Mouse (Mus musculus): Measurements from ENCODE around the gene Keg1.
A peak's percentile ranks its signal among the peaks of the same experiment; 100 is the strongest.
"Not testable (repeated sequence)": the region's sequence is repeated elsewhere in the genome, so short reads cannot be mapped to it uniquely, and the experiment has no call there.

Gene Keg1

DNA sequence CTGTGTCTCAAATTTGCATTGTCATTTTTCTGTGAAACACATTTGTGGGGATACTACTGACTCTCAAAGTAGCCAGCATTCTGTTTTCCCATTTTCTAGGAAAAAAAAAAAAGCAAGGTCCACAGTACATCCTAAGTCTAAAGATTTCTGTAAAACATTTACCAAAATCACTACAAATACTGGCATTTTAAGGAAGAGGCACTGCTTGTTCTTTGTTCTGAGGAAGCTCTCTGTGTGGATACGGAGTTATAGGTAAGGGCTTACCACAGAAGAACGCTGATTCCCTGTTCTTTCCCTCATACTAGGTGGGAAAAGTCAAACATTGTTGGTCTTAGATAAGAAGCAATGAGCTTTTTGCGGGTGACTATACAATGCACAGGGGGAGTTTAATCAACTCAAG lies at the start of gene Keg1:
TSS of gene Keg1 (plus strand) at position 197 of the 400 bp plus-strand sequence.
- DNase-seq (ENCODE audit: low read depth, low spot score), result no peak

DNA sequence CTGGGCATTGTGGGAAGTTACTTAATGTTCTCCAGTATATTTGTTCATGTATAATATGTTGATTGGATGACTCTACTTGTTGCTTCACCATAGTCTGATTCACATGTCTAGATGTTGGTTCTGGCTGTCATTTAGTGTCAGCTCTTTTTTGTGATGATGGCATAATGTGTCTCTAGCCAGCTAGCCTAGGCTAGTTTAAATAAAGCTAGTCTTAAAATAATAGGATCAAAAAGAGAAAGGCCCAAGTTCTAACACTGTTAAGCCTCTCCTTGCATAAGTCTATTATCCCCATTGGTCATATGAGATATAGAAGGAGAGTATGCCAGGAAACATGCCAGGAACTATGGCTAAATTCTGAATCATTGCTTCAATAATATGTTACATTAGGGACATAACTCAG lies 46.1 kb upstream of the Keg1 start:
- DNase-seq (ENCODE audit: low read depth, low spot score), result no peak

DNA sequence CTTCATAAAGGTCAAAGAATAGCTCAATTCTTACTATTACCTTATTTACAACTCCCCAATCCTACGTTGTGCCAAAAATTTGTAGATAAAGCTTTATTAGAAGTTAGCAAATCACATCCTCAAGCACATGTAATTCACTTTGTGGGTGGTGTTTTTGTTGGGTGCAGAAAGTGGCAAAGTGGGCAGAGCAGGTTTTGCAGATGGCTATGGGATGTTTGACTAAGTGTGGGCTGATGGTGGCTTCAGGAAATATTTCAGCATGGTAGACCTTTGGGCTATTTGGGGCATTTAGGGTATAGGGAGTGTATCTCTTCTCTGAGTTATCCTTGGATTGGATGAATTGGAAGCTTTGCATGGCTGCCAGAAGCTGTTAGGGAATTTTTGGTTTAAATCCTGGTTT lies 29.4 kb upstream of the Keg1 start:
- DNase-seq (ENCODE audit: low read depth, low spot score), result no peak

DNA sequence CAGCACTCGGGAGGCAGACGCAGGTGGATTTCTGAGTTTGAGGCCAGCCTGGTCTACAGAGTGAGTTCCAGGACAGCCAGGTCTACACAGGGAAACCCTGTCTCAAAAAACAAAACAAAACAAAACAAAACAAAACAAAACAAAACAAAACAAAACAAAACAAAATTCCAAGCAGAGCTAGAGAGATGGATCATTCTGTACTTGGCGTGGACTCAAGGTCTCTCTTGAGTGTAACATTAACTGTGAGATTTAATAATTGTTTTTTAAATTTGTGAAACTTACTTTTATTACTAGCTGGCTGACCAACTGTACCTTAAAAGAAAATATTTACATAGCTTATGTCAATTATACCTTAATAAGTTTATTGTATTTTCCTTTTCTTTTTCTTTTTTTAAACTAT lies 27.0 kb upstream of the Keg1 start:
- not testable (repeated sequence) for DNase-seq (ENCODE audit: low read depth, low spot score)

DNA sequence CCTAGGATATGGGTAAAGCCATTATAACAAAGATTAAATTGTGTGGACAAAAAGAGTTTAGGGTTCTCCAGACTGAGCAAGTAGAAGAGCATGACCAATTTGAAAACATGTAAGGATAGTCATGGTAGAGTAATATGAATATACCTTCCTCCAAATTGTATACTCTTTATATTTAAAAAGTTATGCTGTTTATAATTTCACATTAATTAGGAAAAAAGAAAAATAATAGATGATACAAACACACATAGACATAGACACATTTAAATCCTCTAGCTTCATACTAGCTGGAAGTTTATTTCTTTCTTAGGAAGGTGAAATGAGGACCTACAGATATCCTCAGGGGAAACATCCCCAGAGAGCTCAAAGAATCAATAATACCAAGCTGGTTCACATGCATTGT lies 25.4 kb upstream of the Keg1 start, which contains the start of gene Olfr1442:
TSS of gene Olfr1442 (plus strand) at position 301 of the 400 bp plus-strand sequence.
- DNase-seq (ENCODE audit: low read depth, low spot score), result no peak

DNA sequence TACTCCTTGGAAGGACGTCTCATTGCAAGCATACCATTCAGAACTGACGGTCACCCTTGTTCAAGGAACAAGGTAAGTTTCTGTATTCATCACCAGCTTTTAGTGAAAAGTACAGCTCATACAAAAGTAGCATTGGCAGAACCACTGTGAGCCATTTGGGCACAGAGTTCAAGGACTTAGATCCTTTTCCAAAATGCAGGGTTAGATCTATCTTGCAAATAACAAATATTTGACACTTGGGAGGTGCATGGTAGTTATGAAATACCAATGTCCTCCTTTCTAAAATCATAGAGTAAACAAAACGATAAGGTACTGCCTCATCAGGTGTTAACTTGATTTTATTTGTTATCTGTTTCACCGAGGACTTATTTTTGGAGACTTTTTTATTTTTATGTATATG lies 24.5 kb upstream of the Keg1 start:
- DNase-seq (ENCODE audit: low read depth, low spot score), result no peak

DNA sequence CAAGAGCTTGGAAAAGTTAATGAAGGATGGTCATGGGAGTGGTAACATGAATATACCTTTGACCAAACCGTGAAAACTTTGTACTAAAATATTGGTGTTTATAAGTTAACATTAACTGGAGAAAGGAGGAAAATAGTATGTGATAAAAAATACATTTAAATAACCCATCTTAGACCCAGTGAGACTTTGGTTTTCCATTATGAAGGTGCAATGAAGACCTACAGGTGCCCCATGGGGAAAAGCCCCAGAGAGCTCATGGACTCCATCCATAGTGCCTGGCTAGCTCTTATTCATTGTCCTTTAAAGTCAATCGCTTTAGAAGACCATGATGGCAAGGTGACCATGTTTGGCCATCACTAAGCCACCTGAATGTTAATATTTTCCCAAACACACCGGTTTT lies 17.8 kb upstream of the Keg1 start, which contains the start of gene Olfr1443:
TSS of gene Olfr1443 (plus strand) at position 301 of the 400 bp plus-strand sequence.
- no peak for DNase-seq (ENCODE audit: low read depth, low spot score)

DNA sequence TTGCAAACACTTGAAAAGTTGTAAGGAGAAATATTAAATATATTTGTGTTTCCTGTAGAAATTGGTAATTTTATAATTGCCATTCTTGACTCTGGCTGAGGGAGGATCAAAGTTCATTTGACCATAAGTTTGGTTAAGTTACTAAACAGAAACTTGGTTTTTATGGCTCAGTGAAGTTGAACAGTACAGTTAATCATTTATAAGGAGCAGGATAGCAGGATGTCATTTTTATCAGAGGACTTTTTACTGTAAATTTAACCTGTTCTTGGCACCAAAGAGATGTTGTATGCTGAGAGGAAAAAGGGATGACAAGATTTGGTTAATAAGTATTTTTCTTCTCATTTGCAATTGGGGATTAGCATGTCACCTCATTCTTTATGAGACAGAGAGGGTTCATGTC lies 10.9 kb upstream of the Keg1 start:
- no peak for DNase-seq (ENCODE audit: low read depth, low spot score)

DNA sequence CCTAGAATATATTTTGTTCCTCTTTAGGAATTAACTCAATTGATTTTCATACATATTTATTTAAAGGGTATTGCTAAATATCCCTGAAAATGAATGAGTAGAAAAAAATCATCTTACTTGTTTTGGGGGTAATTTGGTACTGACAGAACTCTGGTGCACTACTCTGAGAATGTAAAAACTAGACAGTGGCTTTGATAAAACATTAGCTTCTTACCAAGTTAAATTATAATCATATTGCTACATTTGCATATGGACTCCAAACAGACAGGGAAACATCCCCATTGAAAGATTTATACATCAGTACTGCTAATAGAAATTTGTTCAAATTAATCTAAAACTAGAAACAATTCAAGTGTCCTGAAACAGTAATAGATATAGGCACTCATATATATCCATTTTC lies 10.4 kb upstream of the Keg1 start:
- DNase-seq (ENCODE audit: low read depth, low spot score), result no peak

DNA sequence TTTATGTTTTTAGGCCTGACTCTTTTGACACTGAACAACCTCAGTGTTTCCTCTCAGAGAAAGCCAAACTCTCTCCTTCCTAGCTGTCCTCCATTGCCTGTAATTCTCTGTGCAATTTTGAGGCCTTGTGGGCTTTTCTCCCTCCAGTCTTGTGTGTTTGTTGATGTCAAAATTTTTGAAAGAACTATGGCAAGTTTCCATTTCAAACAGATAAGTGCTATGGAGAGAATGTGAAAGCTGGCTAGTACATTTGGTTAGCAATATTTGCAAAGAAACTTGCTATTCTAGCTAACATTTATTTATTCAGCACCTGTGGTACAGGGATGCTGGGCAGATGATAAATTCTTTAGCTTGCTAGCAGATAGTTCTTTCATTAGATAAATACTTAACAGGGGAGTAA lies 635 bp downstream of the Keg1 start:
- no peak for DNase-seq (ENCODE audit: low read depth, low spot score)

DNA sequence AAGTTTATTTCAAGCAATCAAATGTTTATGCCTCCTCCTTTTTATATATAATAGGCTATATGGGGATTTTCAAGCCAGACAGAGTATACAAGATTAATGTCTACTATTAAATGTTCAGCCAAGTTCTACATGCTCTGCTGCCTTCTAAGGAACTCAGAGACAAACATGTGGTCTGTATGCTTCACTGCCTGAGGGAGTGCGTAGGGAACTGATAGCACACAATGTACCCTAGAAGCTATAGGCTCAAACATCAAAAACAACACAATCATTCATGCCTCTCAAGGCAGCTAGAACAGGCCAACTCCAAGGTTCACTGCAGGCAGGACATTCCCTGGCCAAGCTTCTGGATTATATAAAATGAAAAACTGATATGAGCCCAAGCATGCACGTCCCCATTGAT lies 12.9 kb downstream of the Keg1 start:
- DNase-seq (ENCODE audit: low read depth, low spot score), result no peak

DNA sequence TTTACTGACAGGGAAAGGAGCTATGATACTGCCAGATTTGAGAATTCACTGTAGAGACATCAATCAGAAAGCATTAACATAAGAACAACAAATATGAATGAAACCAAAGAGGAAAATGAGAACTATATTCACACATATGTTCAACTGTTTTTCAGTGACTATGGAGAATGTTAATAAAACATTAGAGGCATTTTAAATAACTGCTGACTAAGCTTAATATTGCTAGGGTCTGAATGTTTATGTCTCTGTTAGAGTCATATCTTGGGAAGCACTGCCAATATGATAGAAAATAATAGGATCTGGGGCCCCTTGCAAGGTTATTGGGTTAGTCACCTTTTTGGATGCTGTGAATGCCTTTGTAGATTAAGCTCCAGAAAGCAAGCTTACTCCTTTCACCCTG lies 13.4 kb downstream of the Keg1 start:
- DNase-seq (ENCODE audit: low read depth, low spot score), result no peak

DNA sequence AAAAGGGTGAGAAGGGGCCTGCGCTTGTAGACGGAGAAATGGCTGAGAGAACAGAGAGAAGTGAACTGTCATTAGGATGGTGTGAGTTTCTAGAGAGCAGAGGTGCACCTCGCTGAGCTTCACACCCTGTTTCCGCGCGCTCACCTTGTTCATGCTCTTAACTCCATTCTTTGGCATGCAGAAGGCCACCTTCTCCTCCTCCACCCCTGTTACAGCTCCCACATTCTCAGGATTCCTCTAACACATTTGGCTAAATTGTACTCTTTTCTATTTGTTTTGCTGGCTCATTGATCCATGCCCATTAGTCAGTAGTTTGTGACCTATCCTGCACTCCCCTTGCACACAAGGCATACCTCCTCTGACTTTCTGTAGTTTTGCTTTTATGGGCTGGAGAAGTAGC lies 23.6 kb downstream of the Keg1 start:
- no peak for DNase-seq (ENCODE audit: low read depth, low spot score)

DNA sequence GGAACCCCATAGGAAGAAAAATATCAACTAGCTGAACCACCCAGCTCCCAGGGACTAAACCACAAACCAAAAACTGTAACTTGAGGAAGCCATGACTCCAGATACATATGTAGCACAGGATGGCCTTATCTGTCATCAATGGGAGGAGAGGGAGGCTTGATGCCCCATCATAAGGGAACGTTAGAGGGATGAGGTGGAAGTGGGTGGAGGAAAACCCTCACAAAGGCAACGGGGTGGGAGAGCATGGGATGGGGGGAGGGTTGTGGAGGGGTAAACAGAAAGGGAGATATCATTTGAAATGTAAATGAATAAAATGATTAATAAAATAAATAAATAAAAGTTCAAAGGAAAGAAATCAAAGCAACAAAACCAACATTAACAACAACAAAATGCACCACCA lies 24.9 kb downstream of the Keg1 start:
- DNase-seq (ENCODE audit: low read depth, low spot score), result no peak

DNA sequence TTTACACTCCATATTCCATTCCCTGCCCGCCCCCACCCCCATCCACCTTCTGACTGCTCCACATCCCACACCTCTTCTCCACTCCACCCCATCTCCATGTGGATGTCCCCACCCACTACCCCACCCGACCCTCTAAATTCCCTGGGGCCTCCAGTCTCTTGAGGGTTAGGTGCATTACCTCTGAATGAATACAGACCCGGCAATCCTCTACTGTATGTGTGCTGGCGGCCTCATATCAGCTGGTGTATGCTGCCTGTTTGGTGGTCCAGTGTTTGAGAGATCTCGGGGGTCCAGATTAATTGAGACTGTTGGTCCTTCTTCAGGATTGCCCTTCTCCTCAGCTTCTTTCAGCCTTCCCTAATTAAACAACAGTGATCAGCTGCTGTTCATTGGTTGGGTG lies 25.3 kb downstream of the Keg1 start:
- not testable (repeated sequence) for DNase-seq (ENCODE audit: low read depth, low spot score)

DNA sequence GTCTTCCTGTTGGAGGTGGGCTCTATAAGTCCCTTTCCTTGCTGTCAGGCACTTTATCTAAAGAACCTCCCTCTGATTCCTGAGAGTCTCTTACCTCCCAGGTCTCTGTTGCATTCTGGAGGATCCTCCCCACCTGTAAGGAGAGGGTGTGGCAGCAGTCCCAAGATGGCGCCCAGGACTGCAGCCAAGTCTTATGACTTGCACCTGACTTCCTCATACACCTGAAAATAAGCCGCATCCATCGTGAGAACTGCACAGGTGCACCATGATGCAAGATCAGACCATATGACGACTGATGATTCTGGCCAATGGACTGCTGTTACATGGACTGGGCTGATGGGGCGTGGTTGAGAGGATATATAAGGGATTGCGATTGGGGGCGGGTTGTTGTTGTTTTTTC lies 26.0 kb downstream of the Keg1 start:
- DNase-seq (ENCODE audit: low read depth, low spot score), result not testable (repeated sequence)

DNA sequence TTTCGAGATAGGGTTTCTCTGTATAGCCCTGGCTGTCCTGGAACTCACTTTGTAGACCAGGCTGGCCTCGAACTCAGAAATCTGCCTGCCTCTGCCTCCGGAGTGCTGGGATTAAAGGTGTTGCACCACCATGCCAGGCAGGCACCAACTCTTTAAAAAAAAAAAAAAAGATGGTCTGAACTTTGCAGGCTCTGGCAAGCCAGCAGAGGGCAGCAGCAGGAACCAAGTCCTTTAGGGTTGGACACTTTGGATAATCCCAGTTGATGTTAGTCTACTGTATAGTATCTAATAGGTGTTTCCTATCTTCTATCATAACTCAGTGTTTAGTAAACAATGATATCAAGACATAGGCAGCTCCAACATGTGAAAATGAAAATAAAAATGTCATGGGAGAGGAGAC lies 26.7 kb downstream of the Keg1 start:
- DNase-seq (ENCODE audit: low read depth, low spot score), result no peak

DNA sequence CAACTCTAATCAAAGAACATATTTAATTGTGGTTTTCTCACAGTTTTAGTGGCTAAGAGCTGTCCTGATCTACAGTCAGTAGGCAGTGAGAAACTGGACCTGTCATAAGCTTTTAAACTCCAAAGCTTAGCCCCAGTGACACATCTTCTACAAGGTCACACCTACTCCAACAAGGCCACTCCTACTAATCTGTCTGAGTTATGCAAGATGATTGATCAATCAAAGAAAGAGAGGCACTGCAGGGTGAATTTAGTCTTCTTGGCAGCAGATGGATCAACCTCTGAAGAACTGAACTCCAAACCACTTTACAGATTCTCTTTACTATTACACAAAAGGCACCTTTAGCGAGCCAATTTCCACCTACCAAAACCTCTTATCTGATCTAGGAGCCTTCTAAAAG lies 30.3 kb downstream of the Keg1 start:
- DNase-seq (ENCODE audit: low read depth, low spot score), result no peak

DNA sequence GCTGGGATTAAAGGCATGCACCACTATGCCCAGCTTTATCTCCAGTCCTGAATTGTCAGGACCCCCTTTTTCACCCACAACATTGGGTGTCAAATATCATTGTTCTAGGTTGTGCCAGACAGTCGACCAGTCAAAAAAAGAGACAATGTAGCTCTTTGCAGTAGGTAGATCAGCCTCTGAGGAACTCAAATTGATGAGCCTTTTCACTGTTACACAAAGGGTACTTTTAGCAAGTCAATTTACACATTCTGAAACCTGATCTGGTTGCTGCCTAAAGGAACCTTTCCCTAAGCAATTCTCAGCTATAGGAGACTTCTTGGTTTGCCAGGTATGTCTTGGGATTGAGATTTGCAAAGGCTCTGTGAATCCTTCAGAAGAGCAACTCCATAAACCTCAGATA lies 35.5 kb downstream of the Keg1 start:
- DNase-seq (ENCODE audit: low read depth, low spot score), result no peak

DNA sequence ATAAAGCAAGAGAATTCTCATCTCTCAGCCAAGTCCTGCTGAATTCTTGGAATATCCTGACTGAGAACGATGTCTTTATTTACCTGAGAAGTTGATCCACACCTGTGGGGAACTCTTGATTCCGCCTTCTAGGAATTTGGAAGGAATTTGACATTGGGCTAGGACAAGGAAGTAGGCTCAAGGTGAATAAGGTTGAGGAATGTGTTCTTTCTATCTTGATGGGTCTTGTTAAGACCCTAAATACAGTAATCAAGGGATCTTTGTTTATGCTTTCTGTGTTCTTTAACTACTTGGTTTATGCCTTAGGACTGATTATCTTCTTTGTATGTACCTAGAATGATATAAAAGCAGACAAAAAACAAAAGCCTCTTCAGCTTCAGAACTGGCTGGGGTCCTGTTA lies 36.4 kb downstream of the Keg1 start:
- DNase-seq (ENCODE audit: low read depth, low spot score), result no peak

DNA sequence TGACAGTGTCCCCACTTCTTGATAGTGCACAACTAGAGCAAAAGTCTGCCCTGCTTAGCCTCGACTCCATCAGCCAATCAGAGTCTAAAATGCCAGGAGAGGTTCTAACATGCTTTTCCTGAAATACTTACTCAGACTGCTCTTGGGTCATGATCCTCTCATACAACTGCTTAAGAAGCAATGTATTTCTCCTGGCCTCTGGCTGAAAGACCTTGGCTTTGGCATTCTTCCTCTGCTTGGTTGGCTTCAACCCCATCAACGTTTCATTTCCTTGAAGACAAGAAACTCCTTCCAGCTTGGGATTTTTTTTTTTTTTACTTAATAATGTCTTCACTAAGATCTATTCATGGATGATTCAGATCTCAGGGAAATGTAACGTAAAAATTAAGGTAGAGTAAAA lies 60.7 kb downstream of the Keg1 start:
- DNase-seq (ENCODE audit: low read depth, low spot score), result no peak

DNA sequence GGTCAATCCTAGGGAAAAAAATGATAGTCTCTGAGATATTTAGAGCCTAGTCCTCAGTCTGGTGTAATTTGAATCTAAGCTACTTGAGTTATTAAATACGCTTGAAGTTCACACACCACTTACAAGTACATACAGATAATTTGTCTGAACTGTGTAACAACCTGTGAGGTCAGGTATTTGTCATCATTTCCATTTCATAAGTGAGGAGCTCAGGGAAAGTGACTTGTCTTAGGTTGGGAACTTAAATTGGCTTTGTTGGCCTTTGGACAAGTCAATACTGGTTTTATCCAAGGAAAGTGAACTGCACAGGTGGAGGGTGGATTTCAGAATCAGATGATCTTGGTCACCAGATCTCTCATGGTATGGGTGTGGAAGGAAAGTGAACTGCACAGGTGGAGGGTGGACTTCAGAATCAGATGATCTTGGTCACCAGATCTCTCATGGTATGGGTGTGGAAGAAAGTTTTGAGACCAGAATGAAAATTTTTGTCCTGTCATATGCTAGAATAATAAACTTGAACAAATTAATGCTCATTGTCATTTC lies 63.4 kb downstream of the Keg1 start:
- no peak for DNase-seq (ENCODE audit: low read depth, low spot score)

DNA sequence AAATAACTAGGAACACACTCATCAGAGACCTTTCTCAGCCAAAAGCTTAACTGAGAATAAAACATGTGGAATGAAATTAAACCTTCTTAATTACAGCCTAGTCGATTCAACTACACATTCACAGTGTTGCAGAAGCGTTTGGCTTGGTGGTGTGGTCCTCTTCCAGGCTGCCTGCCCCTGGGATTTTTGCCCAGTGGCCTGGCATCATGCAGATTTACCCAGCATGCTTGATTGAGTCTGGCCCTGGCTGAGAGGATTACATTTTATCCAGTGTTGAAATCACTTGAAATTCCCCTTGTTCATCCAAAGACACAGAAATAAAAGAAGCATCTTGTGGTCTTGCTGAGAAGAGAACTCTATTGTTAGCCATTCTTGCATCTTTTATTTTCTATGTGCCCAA lies 64.1 kb downstream of the Keg1 start:
- peak; percentile 37 for DNase-seq (ENCODE audit: low read depth, low spot score)
